24 mouse cellular contexts compared by ENCODE assay signal in the genomic region with DNA sequence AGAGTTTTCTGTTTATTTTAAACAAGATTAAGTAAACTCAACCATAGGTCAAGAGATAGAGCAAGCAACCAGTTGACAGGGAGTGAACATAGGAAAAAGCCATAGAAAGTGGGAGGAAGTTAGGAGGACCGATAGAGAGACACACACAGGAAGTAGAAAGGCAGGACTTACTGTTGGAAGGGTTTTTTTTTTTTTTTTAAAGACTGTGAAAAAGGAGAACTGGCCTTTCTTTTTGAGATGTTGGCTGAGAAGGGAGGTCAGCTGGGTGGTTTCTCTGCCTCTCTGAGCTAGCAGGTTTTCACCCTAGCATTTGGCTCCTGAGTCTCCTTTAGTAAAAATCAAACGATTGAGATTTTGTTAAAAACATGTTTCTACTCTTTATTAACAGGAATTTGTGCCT.
"Had no signal": no experiment of that assay in that cellular context is flagged by ENCODE, and none has a peak within 500 bp of the region (broad histone marks: within the 10 kb centered on the region; RNA-seq: fewer than 3 reads in every experiment).

No protein-coding gene starts in this region.

- H3K4me3 ChIP-seq: heart, embryonic 10.5 days; heart, embryonic 12.5 days; hindbrain, embryonic 13.5 days; hindbrain, embryonic 15.5 days; kidney, embryonic 15.5 days; limb, embryonic 13.5 days; limb, embryonic 15.5 days; liver, embryonic 12.5 days had no signal

- H3K4me1 ChIP-seq: heart, embryonic 10.5 days; heart, embryonic 12.5 days; hindbrain, embryonic 13.5 days; hindbrain, embryonic 15.5 days; kidney, embryonic 15.5 days; limb, embryonic 13.5 days; limb, embryonic 15.5 days; liver, embryonic 12.5 days had no signal

- ATAC-seq: hindbrain, postnatal 0 days; intestine, embryonic 16.5 days; liver, embryonic 12.5 days had no signal

- H3K36me3 ChIP-seq: heart, embryonic 10.5 days; heart, embryonic 12.5 days; hindbrain, embryonic 13.5 days; hindbrain, embryonic 15.5 days; kidney, embryonic 15.5 days; limb, embryonic 13.5 days; limb, embryonic 15.5 days; liver, embryonic 12.5 days had no signal

- H3K27me3 ChIP-seq: heart, embryonic 12.5 days; hindbrain, embryonic 13.5 days; hindbrain, embryonic 15.5 days; kidney, embryonic 15.5 days; limb, embryonic 13.5 days; limb, embryonic 15.5 days; liver, embryonic 12.5 days had no signal

- H3K27ac ChIP-seq: heart, embryonic 10.5 days; hindbrain, embryonic 13.5 days; hindbrain, embryonic 15.5 days; hindbrain, postnatal 0 days; kidney, embryonic 15.5 days; kidney, postnatal 0 days; limb, embryonic 13.5 days; limb, embryonic 15.5 days; liver, embryonic 12.5 days; liver, embryonic 14.5 days had no signal

- H3K4me2 ChIP-seq: heart, embryonic 12.5 days; hindbrain, embryonic 13.5 days; hindbrain, embryonic 15.5 days; kidney, embryonic 15.5 days; limb, embryonic 13.5 days; limb, embryonic 15.5 days; liver, embryonic 12.5 days had no signal

- H3K9ac ChIP-seq: heart, embryonic 12.5 days; hindbrain, embryonic 13.5 days; hindbrain, embryonic 15.5 days; kidney, embryonic 15.5 days; limb, embryonic 13.5 days; limb, embryonic 15.5 days; liver, embryonic 12.5 days; liver, embryonic 14.5 days had no signal

- DNase-seq: gastrocnemius, postnatal 14 days; gastrocnemius, postnatal 36 days; heart, adult 18-20 months; heart, postnatal 10 days; kidney, adult 11 months; kidney, adult 2 months; kidney, adult 9 months; kidney, postnatal 14 days; kidney, postnatal 36 days; layer of hippocampus, adult 9-11 months; layer of hippocampus, postnatal 36 days; left cerebral cortex, postnatal 4 days had no signal

- H3K9me3 ChIP-seq: heart, embryonic 10.5 days; heart, embryonic 12.5 days; hindbrain, embryonic 13.5 days; hindbrain, embryonic 15.5 days; kidney, embryonic 15.5 days; limb, embryonic 13.5 days; limb, embryonic 15.5 days; liver, embryonic 12.5 days had no signal
